Mouse (Mus musculus) natural killer cell, adult 2 months (primary cell): ENCODE measurements around the gene Rtn4rl1.
"Not testable (repeated sequence)": the region's sequence is repeated elsewhere in the genome, so short reads cannot be mapped to it uniquely, and the experiment has no call there.

Experiments used
- DNase-seq, 2 experiments: peaks; one replicate each; pipeline ENCODE4 v3.0.0; 2022; ENCODE audit warnings: low spot score in 2 of 2

Rtn4rl1 gene

DNA sequence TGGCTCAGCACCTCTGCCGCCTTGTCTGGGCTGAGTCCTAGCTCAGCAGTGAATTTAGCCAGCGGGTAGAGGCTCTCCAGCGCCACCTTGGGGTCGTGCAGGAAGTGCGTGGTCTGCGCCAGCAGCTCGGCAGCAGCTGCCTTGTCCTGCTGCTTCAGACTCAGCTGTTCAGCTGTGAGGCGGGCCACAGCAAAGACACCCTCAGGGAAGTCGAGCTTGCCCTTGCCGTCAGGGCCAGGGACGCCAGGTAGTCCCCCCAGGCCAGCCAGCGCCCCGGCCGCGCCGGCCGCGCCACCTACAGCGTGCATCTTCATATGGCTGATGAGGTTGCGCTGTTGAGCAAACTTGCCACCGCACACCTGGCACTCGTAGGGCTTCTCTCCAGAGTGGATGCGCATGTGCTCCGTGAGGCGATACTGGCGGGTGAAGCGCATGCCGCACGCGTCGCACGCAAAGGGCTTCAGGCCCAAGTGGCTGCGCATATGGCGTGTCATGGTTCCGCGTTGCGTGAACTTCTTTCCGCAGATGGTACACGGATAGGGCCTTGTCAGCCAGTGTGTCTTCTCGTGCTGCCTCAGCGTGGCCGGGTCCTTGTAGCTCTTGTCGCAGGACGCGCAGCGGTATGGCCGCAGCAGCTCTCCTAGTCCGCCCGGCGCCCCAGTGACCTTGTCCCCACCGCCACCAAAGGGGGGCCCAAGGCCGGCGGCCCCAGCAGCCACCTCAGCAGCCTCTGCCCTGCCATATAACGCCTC, 28.0 kb upstream of the Rtn4rl1 start:
- peak; percentile 74 to 80 for DNase-seq

DNA sequence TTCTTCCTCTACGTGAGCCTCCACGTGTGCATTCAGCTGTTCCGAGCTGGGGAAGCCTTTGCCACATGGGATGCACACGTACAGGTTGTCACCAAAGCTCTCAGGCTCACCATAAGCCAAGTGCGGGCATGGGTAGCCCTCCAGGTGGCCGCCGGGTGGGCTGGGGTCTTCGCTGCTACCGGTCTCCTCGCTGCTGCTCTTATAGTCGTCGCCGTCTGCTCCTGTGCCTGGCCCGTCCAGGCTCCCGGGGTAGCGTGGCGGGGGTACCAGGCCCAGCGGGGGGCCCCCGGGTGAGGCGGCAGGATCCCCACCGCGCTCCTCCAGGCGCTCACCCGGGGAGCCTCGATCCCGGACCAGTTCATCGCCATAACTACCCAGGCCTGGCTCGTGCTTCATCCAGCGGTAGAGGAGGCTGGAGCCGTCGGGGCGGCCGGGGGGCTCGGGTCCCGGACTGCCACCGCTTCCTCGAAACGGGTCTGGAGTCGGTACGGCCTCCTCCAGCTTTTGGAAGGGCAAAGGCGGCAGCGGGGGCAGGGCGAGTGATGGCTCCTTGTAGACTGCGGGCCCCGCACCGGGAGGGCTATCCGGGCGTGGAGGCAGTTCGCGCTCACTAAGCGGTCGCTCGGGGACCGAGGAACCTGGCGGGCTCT, 27.3 kb upstream of the Rtn4rl1 start:
- DNase-seq = no peak

DNA sequence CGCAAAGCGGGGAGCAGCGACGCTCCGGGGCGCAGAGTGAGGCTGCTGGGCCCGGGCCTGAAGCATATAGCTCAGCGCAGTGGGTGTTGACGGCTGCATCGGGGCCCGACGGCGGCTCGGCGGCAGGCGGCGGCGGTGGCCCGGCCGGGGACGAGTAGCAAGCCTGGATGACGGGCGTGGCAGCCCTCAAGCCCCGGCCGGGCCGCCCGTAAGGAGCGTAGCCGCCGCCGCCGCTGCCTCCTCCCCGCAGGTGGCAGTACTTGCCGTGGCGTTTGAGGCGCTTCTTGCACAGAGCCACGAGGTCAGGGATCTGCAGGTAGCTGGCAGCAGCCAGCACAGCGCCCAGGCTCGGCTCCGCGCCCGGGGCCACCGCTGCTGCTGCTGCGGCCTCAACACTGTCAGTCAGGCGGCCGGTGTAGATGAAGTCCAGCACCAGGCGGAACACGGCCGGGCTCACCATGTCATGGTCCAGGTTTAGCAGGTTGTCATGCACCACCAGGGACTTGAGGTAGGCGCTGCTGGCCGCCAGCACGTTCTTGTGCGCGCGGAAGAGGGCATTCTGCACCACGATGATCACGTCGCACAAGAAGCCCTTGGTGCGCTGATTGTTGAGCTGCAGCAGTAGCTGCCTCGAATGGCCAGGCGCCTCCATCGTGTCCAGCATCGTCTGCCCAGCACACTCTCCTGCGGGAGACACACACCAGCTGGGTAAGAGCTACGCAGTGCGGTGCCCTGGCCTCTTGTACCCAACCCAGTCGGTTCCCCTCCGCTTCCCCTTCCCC, 26.5 kb upstream of the Rtn4rl1 start:
- peak in 1 of 2 experiments; percentile 36 for DNase-seq

- DNase-seq = peak in 1 of 2 experiments; percentile 30
Measured at GRCm38 (mm10) chr11:75167643-75168589, 25.7 kb upstream of the Rtn4rl1 start.

- peak; percentile 74 to 85 for DNase-seq
Measured at GRCm38 (mm10) chr11:75168590-75169361, 24.8 kb upstream of the Rtn4rl1 start.

DNA sequence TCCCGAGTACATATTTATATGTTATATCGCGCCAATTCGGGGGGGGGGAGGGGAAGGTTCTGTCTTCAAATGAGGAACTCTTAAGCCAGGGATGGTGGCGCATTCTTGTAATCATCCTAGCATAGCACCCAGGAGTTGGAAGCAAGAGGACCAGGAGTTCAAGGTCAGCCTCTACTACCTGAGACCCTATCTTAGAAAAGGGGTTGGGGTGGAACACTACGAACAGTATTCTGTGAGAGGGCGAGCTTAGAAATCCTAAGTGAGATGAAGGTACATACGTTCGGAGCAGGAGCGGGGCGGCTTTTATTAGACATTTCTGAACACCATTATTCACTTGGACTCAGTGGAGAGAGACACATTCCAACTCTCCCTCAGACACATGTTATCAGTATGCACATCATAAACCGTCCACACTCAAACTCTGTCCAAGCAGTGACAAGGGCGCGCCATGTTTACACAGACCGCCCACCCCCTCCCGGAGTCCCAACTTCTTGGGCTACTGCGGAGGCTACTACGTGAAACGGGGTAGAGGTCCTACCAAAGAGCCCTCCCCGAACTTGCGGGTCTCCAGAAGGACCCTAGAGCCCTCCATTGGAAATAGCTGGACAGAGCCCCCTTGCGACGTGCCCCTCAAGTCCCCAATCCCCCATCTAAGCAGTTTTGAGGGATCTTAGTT, 24.0 kb upstream of the Rtn4rl1 start, which contains the start of gene Hic1:
Gene Hic1, minus strand, starts transcription at position 115 of the 676 bp plus-strand sequence.
- no peak for DNase-seq

- DNase-seq = peak; percentile 91
Measured at GRCm38 (mm10) chr11:75170136-75170751, 23.3 kb upstream of the Rtn4rl1 start.

DNA sequence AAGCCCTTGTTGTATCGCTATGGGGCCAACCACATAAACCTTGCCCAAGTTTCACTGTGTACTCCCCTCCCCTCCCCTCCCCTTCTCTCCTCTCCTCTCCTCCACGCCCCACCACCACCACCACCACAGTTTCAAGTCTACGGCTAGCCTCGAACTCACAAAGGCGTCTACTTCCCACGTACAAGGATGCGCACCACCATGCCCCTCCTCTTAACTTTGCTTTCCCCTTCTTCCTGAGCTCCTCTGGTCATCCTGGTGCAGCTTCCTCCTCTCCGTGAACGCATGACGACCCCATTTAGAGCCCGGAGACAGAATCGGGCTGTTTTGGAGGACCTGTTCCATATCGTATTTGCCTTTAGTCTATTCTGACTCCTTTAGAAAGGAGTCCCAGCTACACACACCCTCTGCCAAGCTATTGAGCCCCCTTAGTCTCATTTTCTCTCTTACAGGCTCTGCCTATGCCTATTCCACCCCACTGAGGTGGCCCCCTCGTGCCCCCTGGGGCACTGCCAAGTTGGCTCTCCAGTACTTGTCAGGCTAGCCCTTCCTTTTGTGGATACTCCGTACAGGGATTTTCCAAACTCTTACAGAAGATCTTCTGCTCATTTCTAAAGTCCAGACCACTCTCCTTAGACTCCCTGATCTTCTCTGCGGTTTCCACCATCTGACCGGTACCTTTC, 22.3 kb upstream of the Rtn4rl1 start:
- no peak for DNase-seq

- peak in 1 of 2 experiments; percentile 44 for DNase-seq
Measured at GRCm38 (mm10) chr11:75172151-75173094, 21.2 kb upstream of the Rtn4rl1 start.

DNA sequence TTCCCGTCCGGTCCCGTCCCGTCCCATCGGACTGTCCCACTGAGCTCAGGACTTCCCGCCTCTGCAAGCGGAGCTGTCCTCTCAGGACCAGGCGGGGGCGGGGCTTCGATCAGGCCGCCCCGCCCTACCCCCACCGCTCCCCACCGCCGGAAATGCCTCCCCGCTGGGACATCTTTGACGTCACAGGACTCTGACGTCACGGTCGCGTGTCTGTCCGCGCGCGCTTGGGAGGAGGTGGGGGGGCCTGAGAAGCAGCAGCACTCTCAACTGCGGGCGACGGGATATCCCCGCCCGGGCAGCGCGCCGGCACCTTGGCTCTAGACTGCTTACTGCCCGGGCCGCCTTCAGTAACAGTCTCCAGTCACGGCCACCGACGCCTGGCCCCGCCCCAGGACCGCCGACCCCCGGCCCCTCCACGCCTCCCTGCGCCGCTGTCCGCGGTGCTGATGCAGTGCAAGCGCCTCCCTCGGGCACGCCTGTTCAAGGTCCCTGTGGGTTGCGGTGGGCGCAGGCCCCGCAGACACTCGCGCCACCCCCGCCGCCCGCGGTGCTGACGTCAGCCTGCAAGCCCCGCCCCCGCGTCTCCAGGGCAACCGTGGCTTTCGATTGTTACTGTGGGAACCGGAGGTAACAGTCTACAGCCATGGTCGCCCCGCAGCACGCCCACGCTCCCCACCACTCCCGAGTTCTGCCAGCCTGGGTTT, 20.3 kb upstream of the Rtn4rl1 start:
- DNase-seq = peak; percentile 99 to 100

GRCm38 (mm10) chr11:75173799-75174165, 19.8 kb upstream of the Rtn4rl1 start:
- no peak for DNase-seq

DNA sequence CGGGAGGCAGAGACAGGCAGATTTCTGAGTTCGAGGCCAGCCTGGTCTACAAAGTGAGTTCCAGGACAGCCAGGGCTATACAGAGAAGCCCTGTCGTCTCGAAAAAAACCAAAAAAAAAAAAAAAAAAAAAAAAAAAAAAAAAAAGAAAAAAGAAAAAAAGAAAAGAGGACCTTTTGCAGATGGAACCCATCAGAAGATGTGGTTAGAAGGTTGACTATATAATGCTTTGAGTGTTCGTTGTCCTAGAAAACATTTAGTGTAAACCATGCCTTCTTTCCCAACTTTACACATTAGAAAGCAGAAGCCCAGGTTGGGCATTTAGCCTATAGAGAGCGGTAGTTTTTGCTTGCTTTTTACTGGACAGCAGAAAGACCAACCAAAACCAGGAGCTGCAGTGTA, 19.0 kb upstream of the Rtn4rl1 start:
- DNase-seq = not testable (repeated sequence)

DNA sequence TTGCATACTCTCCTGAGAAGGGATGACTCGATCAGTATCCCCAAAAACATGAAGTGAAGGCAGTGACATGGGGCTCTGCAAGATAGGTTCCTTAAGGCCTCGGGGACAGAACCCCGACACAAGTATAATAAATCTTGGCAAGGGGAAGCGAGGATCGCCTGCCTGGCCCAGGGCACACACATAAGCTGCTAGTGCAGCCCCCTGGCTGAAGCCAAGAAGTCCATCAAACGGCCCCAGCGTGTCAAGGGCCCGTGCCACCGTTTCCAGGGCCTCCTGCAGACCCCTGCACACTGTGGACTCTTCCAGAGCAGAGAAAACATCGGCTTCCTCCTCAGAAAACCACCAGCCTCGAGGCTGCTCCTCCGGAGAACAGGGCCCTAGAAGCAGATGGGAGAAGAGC, 15.6 kb upstream of the Rtn4rl1 start:
- no peak for DNase-seq

DNA sequence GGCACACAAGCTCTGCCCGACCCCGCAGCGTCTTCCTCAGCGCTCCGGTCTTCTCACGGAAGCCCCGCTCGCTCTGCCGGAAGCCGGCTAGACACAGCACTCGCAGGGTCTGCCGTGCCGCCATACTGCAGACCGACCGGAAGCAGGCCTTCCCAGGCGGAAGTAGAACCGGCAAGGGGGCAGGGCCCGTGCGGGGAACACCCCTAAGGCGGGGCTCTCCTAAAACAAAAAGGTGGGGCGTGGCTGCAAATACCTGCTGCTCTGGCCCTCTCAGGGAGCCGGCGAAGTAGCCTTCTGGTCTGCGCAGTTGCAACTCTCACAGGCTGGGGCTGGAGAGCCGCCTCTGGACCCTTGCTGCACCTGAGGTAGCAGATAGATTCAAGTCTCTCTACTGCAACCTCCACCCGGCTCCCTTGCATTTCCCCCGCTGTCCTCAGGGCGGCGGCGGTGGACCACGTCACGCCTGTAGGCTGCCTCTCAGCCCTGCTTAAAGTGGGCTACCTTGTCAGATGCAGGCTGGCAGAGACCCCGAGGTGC, 14.8 kb upstream of the Rtn4rl1 start, which contains the start of gene Ovca2:
Gene Ovca2, minus strand, starts transcription at position 164 of the 537 bp plus-strand sequence.
- DNase-seq = peak; percentile 92 to 94

DNA sequence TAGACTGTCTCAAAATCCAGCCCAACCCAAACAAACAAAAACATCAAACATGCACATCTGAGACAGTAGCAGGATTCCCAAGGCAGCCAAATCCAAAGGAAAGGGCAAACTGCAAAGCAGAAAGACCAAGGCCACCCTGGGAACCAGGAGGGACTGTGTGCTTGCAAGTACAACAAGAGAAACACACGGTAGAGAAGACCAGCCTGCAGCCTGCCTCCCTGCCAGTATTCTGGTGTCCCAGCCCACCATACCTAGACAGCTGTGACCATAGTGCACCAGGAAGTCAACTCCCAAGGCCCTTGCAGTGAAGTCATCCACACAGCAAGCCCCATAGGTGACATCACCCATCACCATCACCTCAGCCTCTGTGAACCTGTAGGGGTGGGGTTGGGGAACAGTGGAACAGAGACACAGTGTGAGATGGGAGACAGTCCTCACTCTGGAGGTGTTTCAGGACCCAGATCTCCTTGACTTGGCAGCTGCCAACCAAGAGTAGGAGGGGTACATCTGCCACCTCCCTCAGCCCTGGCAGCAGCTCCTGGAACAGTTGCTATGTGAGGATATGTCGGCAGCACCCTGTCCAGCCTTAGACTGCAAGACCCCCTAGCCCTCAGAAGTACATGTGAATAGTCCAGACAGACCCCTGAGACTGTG, 9.5 kb upstream of the Rtn4rl1 start:
- DNase-seq = no peak

GRCm38 (mm10) chr11:75184573-75184972, 9.0 kb upstream of the Rtn4rl1 start:
- no peak for DNase-seq
